Mouse (Mus musculus) liver, adult 2 months (tissue): ENCODE results near the gene Gadd45gip1.

ENCODE experiments used
- CTCF ChIP-seq: fragments of 200-500 bp; IDR thresholded peaks from 2 replicates; pipeline ENCODE4 v1.5.1; 2011; ENCODE audit warnings: low read depth, low read length, control low read depth
- POLR2A ChIP-seq: fragments of 200-500 bp; IDR thresholded peaks from 2 replicates; pipeline ENCODE4 v1.6.1; 2011; ENCODE audit warnings: low read length, control low read depth; ENCODE audit not compliant: insufficient read depth; ENCODE audit errors: extremely low read depth

DNA sequence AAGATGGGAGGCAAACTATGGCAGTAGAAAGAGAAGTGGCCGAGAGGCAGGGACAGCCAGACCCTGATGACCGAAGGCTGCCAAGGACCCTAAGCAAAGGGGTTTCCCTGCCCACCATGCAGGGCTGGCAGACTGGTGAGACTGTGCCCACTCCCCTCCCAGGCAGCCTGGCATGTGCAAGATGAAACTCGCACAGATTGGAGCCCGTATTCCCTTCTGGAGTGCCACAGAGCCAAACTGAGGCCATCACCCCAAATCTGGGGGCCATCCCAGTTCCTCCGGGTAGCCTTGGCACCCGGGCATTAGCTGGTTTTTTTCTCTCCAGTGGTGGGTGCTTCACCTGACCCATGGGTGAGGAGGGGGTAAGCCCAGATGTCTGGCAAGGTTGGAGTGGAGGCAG is 33.4 kb upstream of the Gadd45gip1 start:
- TF ChIP-seq CTCF: no peak
- no peak for TF ChIP-seq POLR2A
